Mouse (Mus musculus) embryonic fibroblast, embryonic 13.5 days (primary cell): Measurements from ENCODE around the gene Gm10330.
"Not testable (repeated sequence)": the region's sequence is repeated elsewhere in the genome, so short reads cannot be mapped to it uniquely, and the experiment has no call there.

Experiments used
- CTCF ChIP-seq: IDR thresholded peaks from 2 replicates; pipeline ENCODE4 v1.5.1; 2011; ENCODE audit warnings: mild to moderate bottlenecking, control low read depth, low read length, moderate library complexity, borderline replicate concordance; ENCODE audit not compliant: insufficient read depth
- POLR2A ChIP-seq: IDR thresholded peaks from 2 replicates; pipeline ENCODE4 v1.6.1; 2011; ENCODE audit warnings: low read depth, mild to moderate bottlenecking, control low read depth, low read length, moderate library complexity

GRCm38 (mm10) chr12:23800776-23801175 is 20.7 kb upstream of the Gm10330 start:
- TF ChIP-seq CTCF, POLR2A: not testable (repeated sequence)
